Mouse (Mus musculus): ENCODE results near the gene Sik3. TPM values are rescaled to one million over a fixed set of nuclear protein-coding genes. Genes with fewer than 3 reads are reported as not detected.

Gene Sik3
- polyA plus RNA-seq, 1 experiment = 13.7 TPM

- no peaks in the 10 kb centered on the region for H3K27me3 ChIP-seq (ENCODE audit: control insufficient read depth, insufficient read depth, low read length)
- peaks cover 2% of the 10 kb centered on the region; the same call in 1 of the 2 replicates for H3K4me1 ChIP-seq (ENCODE audit: control insufficient read depth, insufficient read depth, insufficient read length)
- WGBS = 47% methylated on average over 8 of the region's 8 CpGs
- H3K36me3 ChIP-seq (ENCODE audit: control insufficient read depth, insufficient read depth, low read length) = no peaks in the 10 kb centered on the region
- DNase-seq (ENCODE audit: low read depth in 1 of 2, low spot score in 2 of 2) = no peak
- no peak overlapping the region for H3K27ac ChIP-seq (ENCODE audit: insufficient read depth, low read length)
- TF ChIP-seq POLR2A (IDR thresholded peaks at IDR 0.05; ENCODE audit: low read depth, low read length) = no peak
- no peak for TF ChIP-seq CTCF (IDR thresholded peaks at IDR 0.05; ENCODE audit: extremely low read depth, insufficient read depth, insufficient read length, insufficient replicate concordance)
- no peak overlapping the region for H3K4me3 ChIP-seq (ENCODE audit: extremely low read depth, insufficient read depth, insufficient read length)
These were observed 2.5 kb downstream of the Sik3 start for GRCm38 (mm10) chr9:46015081-46015551.

DNA sequence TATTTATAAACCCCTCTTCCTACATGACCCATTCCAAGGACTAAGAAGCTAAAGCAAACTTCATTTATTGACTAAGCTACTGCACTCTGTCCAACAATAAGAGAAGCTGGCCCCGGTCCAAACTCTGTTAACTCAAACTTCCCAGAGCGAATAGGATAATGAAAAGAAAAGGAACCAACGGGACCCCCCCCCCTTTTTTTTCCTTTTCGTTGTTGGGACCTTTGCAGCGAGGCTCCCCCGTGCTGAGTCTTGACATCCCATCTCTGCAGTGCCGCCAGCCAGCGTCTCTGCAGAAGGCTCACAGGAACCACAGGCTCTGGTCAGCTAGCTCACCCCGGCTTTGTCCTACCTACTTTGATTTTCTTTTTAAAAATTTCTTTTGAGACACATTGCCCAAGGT is 3.2 kb downstream of the Sik3 start:
- Histone ChIP-seq H3K36me3 (ENCODE audit: control insufficient read depth, insufficient read depth, low read length) (no peaks in the 10 kb centered on the region), H3K4me3 (ENCODE audit: extremely low read depth, insufficient read depth, insufficient read length) (no peak overlapping the region), H3K27ac (ENCODE audit: insufficient read depth, low read length) (no peak overlapping the region), H3K27me3 (ENCODE audit: control insufficient read depth, insufficient read depth, low read length) (no peaks in the 10 kb centered on the region), H3K4me1 (ENCODE audit: control insufficient read depth, insufficient read depth, insufficient read length) (peaks cover 2% of the 10 kb centered on the region; the same call in 1 of the 2 replicates)
- no peak for DNase-seq (ENCODE audit: low read depth in 1 of 2, low spot score in 2 of 2)
- WGBS = 73% methylated on average over 9 of the region's 9 CpGs
- TF ChIP-seq CTCF (IDR thresholded peaks at IDR 0.05; ENCODE audit: extremely low read depth, insufficient read depth, insufficient read length, insufficient replicate concordance) (no peak), POLR2A (IDR thresholded peaks at IDR 0.05; ENCODE audit: low read depth, low read length) (no peak)

DNA sequence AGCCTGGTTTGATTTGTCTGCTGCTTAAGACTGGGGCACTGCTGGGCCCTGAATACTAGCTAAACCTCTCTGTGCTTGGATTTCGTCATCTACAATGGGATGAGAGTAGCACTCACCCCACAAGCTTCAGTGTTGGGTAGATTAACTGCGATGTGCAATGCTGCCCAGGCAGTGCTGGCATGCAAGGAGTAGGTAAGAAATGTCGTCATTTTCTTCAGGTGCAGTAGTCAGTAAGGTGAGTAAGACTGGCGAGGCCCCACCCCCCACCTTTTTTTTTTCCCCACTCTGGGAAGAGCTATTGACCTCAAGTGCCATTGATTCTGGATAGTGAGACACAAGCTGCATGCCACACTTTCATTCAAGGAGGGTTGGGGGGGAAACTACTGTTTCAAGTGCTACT is 3.8 kb downstream of the Sik3 start:
- Histone ChIP-seq H3K36me3 (ENCODE audit: control insufficient read depth, insufficient read depth, low read length) (no peaks in the 10 kb centered on the region), H3K4me3 (ENCODE audit: extremely low read depth, insufficient read depth, insufficient read length) (no peak overlapping the region), H3K27ac (ENCODE audit: insufficient read depth, low read length) (no peak overlapping the region), H3K4me1 (ENCODE audit: control insufficient read depth, insufficient read depth, insufficient read length) (peaks cover 2% of the 10 kb centered on the region; the same call in 1 of the 2 replicates), H3K27me3 (ENCODE audit: control insufficient read depth, insufficient read depth, low read length) (no peaks in the 10 kb centered on the region)
- DNase-seq (ENCODE audit: low read depth in 1 of 2, low spot score in 2 of 2) = no peak
- TF ChIP-seq POLR2A (IDR thresholded peaks at IDR 0.05; ENCODE audit: low read depth, low read length) = no peak
- WGBS = 92% methylated on average over 4 of the region's 4 CpGs

DNA sequence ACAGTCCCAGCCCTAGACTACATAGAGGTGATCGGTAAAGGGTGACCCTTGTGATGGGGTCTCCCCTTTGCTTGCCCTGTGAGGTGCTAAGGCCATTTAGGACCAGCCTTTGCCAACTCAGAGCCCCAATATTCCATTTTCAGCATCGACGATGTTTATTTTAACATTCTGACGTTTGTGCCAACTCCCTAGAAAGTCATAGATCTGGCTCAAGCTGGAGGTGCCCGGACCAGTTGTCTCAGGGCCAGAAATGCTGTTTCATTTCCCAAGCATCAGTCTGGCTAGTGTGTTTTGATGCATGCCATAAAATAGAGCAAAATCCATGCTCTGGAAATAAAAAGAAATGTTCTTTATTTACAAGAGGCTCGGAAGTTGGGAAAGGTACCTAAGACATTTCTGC is 5.7 kb downstream of the Sik3 start:
- Histone ChIP-seq H3K4me3 (ENCODE audit: extremely low read depth, insufficient read depth, insufficient read length) (no peak overlapping the region), H3K36me3 (ENCODE audit: control insufficient read depth, insufficient read depth, low read length) (no peaks in the 10 kb centered on the region), H3K27ac (ENCODE audit: insufficient read depth, low read length) (no peak overlapping the region), H3K27me3 (ENCODE audit: control insufficient read depth, insufficient read depth, low read length) (no peaks in the 10 kb centered on the region), H3K4me1 (ENCODE audit: control insufficient read depth, insufficient read depth, insufficient read length) (no peaks in the 10 kb centered on the region; the same call in 1 of the 2 replicates)
- TF ChIP-seq CTCF (IDR thresholded peaks at IDR 0.05; ENCODE audit: extremely low read depth, insufficient read depth, insufficient read length, insufficient replicate concordance) (no peak), POLR2A (IDR thresholded peaks at IDR 0.05; ENCODE audit: low read depth, low read length) (no peak)
- 91% methylated on average over 6 of the region's 6 CpGs for WGBS
- no peak for DNase-seq (ENCODE audit: low read depth in 1 of 2, low spot score in 2 of 2)

DNA sequence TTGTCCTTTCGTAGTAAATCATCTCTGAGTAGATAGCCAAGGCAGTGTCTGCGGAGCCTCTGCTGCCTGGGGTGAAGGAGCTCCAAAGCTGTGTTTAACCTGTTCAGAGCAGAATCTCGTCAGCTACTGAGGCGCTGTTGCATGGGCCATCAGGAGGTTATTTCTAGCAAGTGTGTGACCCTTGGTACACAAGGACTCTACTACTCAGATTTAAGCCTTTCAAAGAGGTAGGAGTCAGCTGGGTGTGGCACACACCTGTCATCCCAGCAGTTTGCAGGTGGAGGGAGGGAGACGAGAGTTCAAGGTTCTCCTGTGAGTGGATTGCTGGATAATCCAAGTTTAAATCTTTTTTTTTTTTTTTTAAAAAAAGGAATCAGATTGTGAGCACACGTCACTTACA is 7.4 kb downstream of the Sik3 start:
- TF ChIP-seq POLR2A (IDR thresholded peaks at IDR 0.05; ENCODE audit: low read depth, low read length) = no peak
- TF ChIP-seq CTCF (IDR thresholded peaks at IDR 0.05; ENCODE audit: extremely low read depth, insufficient read depth, insufficient read length, insufficient replicate concordance) = no peak
- no peak for DNase-seq (ENCODE audit: low read depth in 1 of 2, low spot score in 2 of 2)
- Histone ChIP-seq H3K27me3 (ENCODE audit: control insufficient read depth, insufficient read depth, low read length) (no peaks in the 10 kb centered on the region), H3K36me3 (ENCODE audit: control insufficient read depth, insufficient read depth, low read length) (no peaks in the 10 kb centered on the region), H3K4me1 (ENCODE audit: control insufficient read depth, insufficient read depth, insufficient read length) (no peaks in the 10 kb centered on the region), H3K27ac (ENCODE audit: insufficient read depth, low read length) (no peak overlapping the region), H3K4me3 (ENCODE audit: extremely low read depth, insufficient read depth, insufficient read length) (no peak overlapping the region)
- WGBS = 88% methylated on average over 6 of the region's 6 CpGs

DNA sequence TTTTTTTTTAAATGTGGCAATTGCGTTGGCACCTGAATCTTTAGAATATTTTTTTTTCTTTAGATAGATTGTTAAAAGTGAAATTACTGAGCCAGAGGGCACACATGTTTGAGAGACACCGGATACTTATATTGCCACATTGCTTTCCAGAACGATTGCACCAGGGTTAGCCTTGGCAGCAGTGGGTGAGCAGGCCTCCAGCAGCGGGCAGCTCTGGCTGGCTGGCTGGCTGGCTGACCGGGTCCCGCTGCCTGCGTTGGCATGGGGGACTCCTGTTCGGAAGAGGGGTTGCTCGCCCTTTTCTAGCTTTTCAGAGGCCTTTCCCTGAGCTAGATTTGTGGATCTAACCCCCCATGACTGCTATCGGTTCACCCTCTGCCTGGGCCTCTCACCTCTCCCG is 11.0 kb downstream of the Sik3 start:
- no peak overlapping the region for H3K27ac ChIP-seq (ENCODE audit: insufficient read depth, low read length)
- no peaks in the 10 kb centered on the region for H3K36me3 ChIP-seq (ENCODE audit: control insufficient read depth, insufficient read depth, low read length)
- H3K4me1 ChIP-seq (ENCODE audit: control insufficient read depth, insufficient read depth, insufficient read length) = peaks cover 2% of the 10 kb centered on the region; the same call in 1 of the 2 replicates
- H3K4me3 ChIP-seq (ENCODE audit: extremely low read depth, insufficient read depth, insufficient read length) = no peak overlapping the region
- WGBS = 97% methylated on average over 11 of the region's 11 CpGs
- no peak for DNase-seq (ENCODE audit: low read depth in 1 of 2, low spot score in 2 of 2)
- no peak for TF ChIP-seq POLR2A (IDR thresholded peaks at IDR 0.05; ENCODE audit: low read depth, low read length)
- no peak for TF ChIP-seq CTCF (IDR thresholded peaks at IDR 0.05; ENCODE audit: extremely low read depth, insufficient read depth, insufficient read length, insufficient replicate concordance)
- no peaks in the 10 kb centered on the region for H3K27me3 ChIP-seq (ENCODE audit: control insufficient read depth, insufficient read depth, low read length)

- Histone ChIP-seq H3K27me3 (ENCODE audit: control insufficient read depth, insufficient read depth, low read length) (no peaks in the 10 kb centered on the region), H3K4me3 (ENCODE audit: extremely low read depth, insufficient read depth, insufficient read length) (no peak overlapping the region), H3K4me1 (ENCODE audit: control insufficient read depth, insufficient read depth, insufficient read length) (peaks cover 2% of the 10 kb centered on the region; the same call in 1 of the 2 replicates), H3K36me3 (ENCODE audit: control insufficient read depth, insufficient read depth, low read length) (no peaks in the 10 kb centered on the region), H3K27ac (ENCODE audit: insufficient read depth, low read length) (no peak overlapping the region)
- DNase-seq (ENCODE audit: low read depth in 1 of 2, low spot score in 2 of 2) = no peak
- WGBS = 71% methylated on average over 9 of the region's 9 CpGs
- no peak for TF ChIP-seq POLR2A (IDR thresholded peaks at IDR 0.05; ENCODE audit: low read depth, low read length)
- no peak for TF ChIP-seq CTCF (IDR thresholded peaks at IDR 0.05; ENCODE audit: extremely low read depth, insufficient read depth, insufficient read length, insufficient replicate concordance)
These were observed 13.6 kb downstream of the Sik3 start for GRCm38 (mm10) chr9:46026058-46026849.

All from spleen, adult 2 months (tissue).